Mouse (Mus musculus): ENCODE measurements at regions not wholly inside any gene's neighbourhood (a gene's known extent, or its start where the extent isn't known, plus 50 kb on each side); places are given as distances from the start of the nearest gene placed in this dataset.

DNA sequence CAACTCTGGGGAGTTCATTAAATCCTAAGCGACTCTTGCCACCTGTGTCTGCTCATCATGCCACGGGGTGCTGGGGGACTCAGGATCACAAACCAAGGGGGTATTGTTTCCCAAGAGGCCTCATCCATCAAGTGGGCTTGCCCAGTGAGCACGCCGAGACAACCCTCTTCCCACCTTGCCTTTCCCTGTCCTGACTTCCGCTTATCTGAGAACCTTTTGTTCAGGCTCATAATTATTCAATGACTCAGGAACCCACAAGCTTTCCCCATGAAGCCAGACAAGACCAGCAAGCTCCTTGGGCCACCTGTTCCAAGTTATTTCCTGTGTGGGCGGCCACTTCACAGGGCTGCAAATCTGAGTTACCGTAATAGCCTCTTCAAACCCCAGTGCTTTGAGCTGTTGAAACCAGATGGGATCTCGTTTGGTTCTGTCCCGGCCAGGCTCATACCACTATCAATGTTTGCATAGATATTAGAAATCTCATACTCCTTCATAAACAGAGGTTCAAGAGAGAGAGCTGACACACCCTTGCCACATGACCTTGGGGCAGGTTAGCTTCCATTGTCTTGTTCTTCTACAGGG is 78.0 kb upstream of the Runx1 start:
- 53% methylated on average over 9 of the region's 9 CpGs for WGBS
- Histone ChIP-seq H3K9me3 (ENCODE audit: control insufficient read depth, low read length) (no peaks in the 10 kb centered on the region), H3K27me3 (ENCODE audit: control insufficient read depth, insufficient read depth, low read length) (no peaks in the 10 kb centered on the region), H3K4me3 (ENCODE audit: low read depth, low read length) (no peak overlapping the region), H3K27ac (replicated peaks; ENCODE audit: low read depth, low read length) (no peak overlapping the region), H3K4me2 (ENCODE audit: low read depth, severe bottlenecking) (no peak overlapping the region), H3K9ac (ENCODE audit: low read length) (no peak overlapping the region), H3K36me3 (ENCODE audit: control insufficient read depth, insufficient read depth, low read length) (no peaks in the 10 kb centered on the region), H3K4me1 (ENCODE audit: control insufficient read depth, insufficient read depth, low read length) (no peaks in the 10 kb centered on the region)
- no peak for ATAC-seq (ENCODE audit: insufficient number of reproducible peaks, low FRiP score, low TSS enrichment, low read depth)
- DNase-seq (ENCODE audit: low spot score), result no peak

GRCm38 (mm10) chr16:92903486-92903885 is 77.5 kb upstream of the Runx1 start:
- no peak for DNase-seq (ENCODE audit: low spot score)
- no peak overlapping the region for H3K9ac ChIP-seq (ENCODE audit: low read length)
- H3K27ac ChIP-seq (replicated peaks; ENCODE audit: low read depth, low read length), result no peak overlapping the region
- WGBS, result 87% methylated on average over 7 of the region's 7 CpGs
- no peak for ATAC-seq (ENCODE audit: insufficient number of reproducible peaks, low FRiP score, low TSS enrichment, low read depth)
- no peak overlapping the region for H3K4me2 ChIP-seq (ENCODE audit: low read depth, severe bottlenecking)
- no peaks in the 10 kb centered on the region for H3K9me3 ChIP-seq (ENCODE audit: control insufficient read depth, low read length)
- H3K36me3 ChIP-seq (ENCODE audit: control insufficient read depth, insufficient read depth, low read length), result no peaks in the 10 kb centered on the region
- H3K4me3 ChIP-seq (ENCODE audit: low read depth, low read length), result no peak overlapping the region
- H3K4me1 ChIP-seq (ENCODE audit: control insufficient read depth, insufficient read depth, low read length), result no peaks in the 10 kb centered on the region
- H3K27me3 ChIP-seq (ENCODE audit: control insufficient read depth, insufficient read depth, low read length), result no peaks in the 10 kb centered on the region

DNA sequence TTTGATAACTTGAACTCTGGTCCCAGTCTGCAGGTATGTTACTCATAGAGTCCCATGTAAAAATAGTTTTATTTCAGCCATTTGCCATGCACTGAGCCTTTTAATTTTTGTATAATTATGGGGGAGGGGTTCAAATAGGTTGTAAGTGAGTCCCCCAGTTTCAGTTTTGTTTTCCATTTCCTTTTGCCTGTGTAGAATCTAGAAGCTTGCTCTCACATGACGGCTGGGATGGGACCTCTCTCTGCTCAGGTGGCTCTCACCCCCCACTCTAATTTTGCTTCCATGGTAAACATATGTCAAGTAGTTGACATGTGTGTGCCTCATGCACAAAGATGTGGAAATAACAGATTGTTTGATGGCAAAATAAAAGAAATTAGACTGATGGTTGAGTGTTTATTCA is 73.8 kb upstream of the Runx1 start:
- Histone ChIP-seq H3K4me3 (ENCODE audit: low read depth, low read length) (no peak overlapping the region), H3K4me2 (ENCODE audit: low read depth, severe bottlenecking) (no peak overlapping the region), H3K27ac (replicated peaks; ENCODE audit: low read depth, low read length) (no peak overlapping the region), H3K9ac (ENCODE audit: low read length) (no peak overlapping the region), H3K9me3 (ENCODE audit: control insufficient read depth, low read length) (no peaks in the 10 kb centered on the region), H3K27me3 (ENCODE audit: control insufficient read depth, insufficient read depth, low read length) (no peaks in the 10 kb centered on the region), H3K36me3 (ENCODE audit: control insufficient read depth, insufficient read depth, low read length) (no peaks in the 10 kb centered on the region), H3K4me1 (ENCODE audit: control insufficient read depth, insufficient read depth, low read length) (no peaks in the 10 kb centered on the region)
- 72% methylated on average over 1 of the region's 1 CpGs for WGBS
- ATAC-seq (ENCODE audit: insufficient number of reproducible peaks, low FRiP score, low TSS enrichment, low read depth) (no peak), DNase-seq (ENCODE audit: low spot score) (no peak)

- 40% methylated on average over 2 of the region's 2 CpGs for WGBS
- H3K4me2 ChIP-seq (ENCODE audit: low read depth, severe bottlenecking), result no peak overlapping the region
- H3K36me3 ChIP-seq (ENCODE audit: control insufficient read depth, insufficient read depth, low read length), result no peaks in the 10 kb centered on the region
- DNase-seq (ENCODE audit: low spot score) (no peak), ATAC-seq (ENCODE audit: insufficient number of reproducible peaks, low FRiP score, low TSS enrichment, low read depth) (no peak)
- H3K27me3 ChIP-seq (ENCODE audit: control insufficient read depth, insufficient read depth, low read length), result no peaks in the 10 kb centered on the region
- no peak overlapping the region for H3K27ac ChIP-seq (replicated peaks; ENCODE audit: low read depth, low read length)
- no peak overlapping the region for H3K4me3 ChIP-seq (ENCODE audit: low read depth, low read length)
- H3K9ac ChIP-seq (ENCODE audit: low read length), result no peak overlapping the region
- 0 out of 2 replicates have a peak, but pooled peaks cover 3% of the 10 kb centered on the region for H3K4me1 ChIP-seq (ENCODE audit: control insufficient read depth, insufficient read depth, low read length)
- H3K9me3 ChIP-seq (ENCODE audit: control insufficient read depth, low read length), result no peaks in the 10 kb centered on the region
Measured at GRCm38 (mm10) chr16:92891741-92892140, 65.8 kb upstream of the Runx1 start.

DNA sequence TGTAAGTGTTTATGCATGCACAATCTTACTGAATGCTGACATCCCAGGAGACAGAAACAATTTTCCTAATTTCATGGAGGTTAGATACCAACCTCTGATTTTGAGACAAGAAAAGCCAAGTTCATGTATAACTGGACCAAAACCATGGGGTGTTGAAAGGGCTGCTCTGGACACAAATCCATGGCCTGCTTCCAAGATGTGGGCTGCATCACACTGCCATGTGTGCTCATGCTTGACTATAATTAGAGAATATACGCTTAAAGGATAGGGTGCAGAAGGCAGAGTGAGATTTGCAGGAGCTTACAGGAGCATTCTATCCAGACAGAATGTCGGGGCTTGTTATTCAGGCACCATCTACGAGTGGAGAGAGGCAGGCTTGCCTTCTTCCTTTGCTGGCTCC is 64.8 kb upstream of the Runx1 start:
- no peak overlapping the region for H3K9ac ChIP-seq (ENCODE audit: low read length)
- no peaks in the 10 kb centered on the region for H3K9me3 ChIP-seq (ENCODE audit: control insufficient read depth, low read length)
- H3K4me2 ChIP-seq (ENCODE audit: low read depth, severe bottlenecking), result no peak overlapping the region
- no peak overlapping the region for H3K4me3 ChIP-seq (ENCODE audit: low read depth, low read length)
- H3K27ac ChIP-seq (replicated peaks; ENCODE audit: low read depth, low read length), result no peak overlapping the region
- 83% methylated on average over 3 of the region's 3 CpGs for WGBS
- ATAC-seq (ENCODE audit: insufficient number of reproducible peaks, low FRiP score, low TSS enrichment, low read depth) (no peak), DNase-seq (ENCODE audit: low spot score) (no peak)
- H3K27me3 ChIP-seq (ENCODE audit: control insufficient read depth, insufficient read depth, low read length), result no peaks in the 10 kb centered on the region
- H3K36me3 ChIP-seq (ENCODE audit: control insufficient read depth, insufficient read depth, low read length), result no peaks in the 10 kb centered on the region
- H3K4me1 ChIP-seq (ENCODE audit: control insufficient read depth, insufficient read depth, low read length), result 0 out of 2 replicates have a peak, but pooled peaks cover 3% of the 10 kb centered on the region

GRCm38 (mm10) chr16:92889537-92889936 is 63.6 kb upstream of the Runx1 start:
- DNase-seq (ENCODE audit: low spot score) (no peak), ATAC-seq (ENCODE audit: insufficient number of reproducible peaks, low FRiP score, low TSS enrichment, low read depth) (no peak)
- WGBS, result 94% methylated on average over 10 of the region's 10 CpGs
- Histone ChIP-seq H3K4me1 (ENCODE audit: control insufficient read depth, insufficient read depth, low read length) (0 out of 2 replicates have a peak, but pooled peaks cover 3% of the 10 kb centered on the region), H3K4me3 (ENCODE audit: low read depth, low read length) (no peak overlapping the region), H3K4me2 (ENCODE audit: low read depth, severe bottlenecking) (no peak overlapping the region), H3K9me3 (ENCODE audit: control insufficient read depth, low read length) (no peaks in the 10 kb centered on the region), H3K27me3 (ENCODE audit: control insufficient read depth, insufficient read depth, low read length) (no peaks in the 10 kb centered on the region), H3K27ac (replicated peaks; ENCODE audit: low read depth, low read length) (no peak overlapping the region), H3K9ac (ENCODE audit: low read length) (no peak overlapping the region), H3K36me3 (ENCODE audit: control insufficient read depth, insufficient read depth, low read length) (no peaks in the 10 kb centered on the region)

DNA sequence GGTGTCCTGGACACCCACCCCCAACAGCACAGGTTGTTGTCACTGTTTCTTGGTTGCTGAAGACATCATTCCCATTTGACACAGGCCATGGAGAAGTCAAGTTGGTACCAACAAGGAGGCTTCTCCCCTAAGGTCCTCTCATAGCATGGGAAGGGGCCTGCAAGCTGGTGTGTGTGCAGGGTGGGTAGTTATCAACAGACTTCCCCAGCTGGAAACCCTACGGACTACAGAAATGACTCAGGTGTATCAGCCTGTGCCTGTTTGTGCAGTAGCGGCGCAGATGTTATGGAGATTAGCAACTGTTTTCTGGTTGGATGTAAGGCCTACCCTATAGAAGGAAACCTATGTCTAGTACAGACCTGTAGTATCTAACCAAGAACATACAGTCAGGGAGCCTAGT is 60.3 kb upstream of the Runx1 start:
- Histone ChIP-seq H3K27me3 (ENCODE audit: control insufficient read depth, insufficient read depth, low read length) (no peaks in the 10 kb centered on the region), H3K36me3 (ENCODE audit: control insufficient read depth, insufficient read depth, low read length) (no peaks in the 10 kb centered on the region), H3K27ac (replicated peaks; ENCODE audit: low read depth, low read length) (no peak overlapping the region), H3K4me1 (ENCODE audit: control insufficient read depth, insufficient read depth, low read length) (peaks cover 7% of the 10 kb centered on the region), H3K9ac (ENCODE audit: low read length) (no peak overlapping the region), H3K9me3 (ENCODE audit: control insufficient read depth, low read length) (no peaks in the 10 kb centered on the region), H3K4me3 (ENCODE audit: low read depth, low read length) (no peak overlapping the region), H3K4me2 (ENCODE audit: low read depth, severe bottlenecking) (no peak overlapping the region)
- ATAC-seq (ENCODE audit: insufficient number of reproducible peaks, low FRiP score, low TSS enrichment, low read depth) (no peak), DNase-seq (ENCODE audit: low spot score) (no peak)
- 98% methylated on average over 3 of the region's 3 CpGs for WGBS

- Histone ChIP-seq H3K4me3 (ENCODE audit: low read depth, low read length) (no peak overlapping the region), H3K27ac (replicated peaks; ENCODE audit: low read depth, low read length) (0 out of 2 replicates have a peak overlapping the region, but pooled peaks have one; percentile 26), H3K4me2 (ENCODE audit: low read depth, severe bottlenecking) (peak overlapping the region; percentile 25; the same call in 1 of the 2 replicates), H3K27me3 (ENCODE audit: control insufficient read depth, insufficient read depth, low read length) (no peaks in the 10 kb centered on the region), H3K36me3 (ENCODE audit: control insufficient read depth, insufficient read depth, low read length) (no peaks in the 10 kb centered on the region), H3K9me3 (ENCODE audit: control insufficient read depth, low read length) (no peaks in the 10 kb centered on the region), H3K9ac (ENCODE audit: low read length) (peak overlapping the region; percentile 34; the same call in 1 of the 2 replicates), H3K4me1 (ENCODE audit: control insufficient read depth, insufficient read depth, low read length) (peaks cover 7% of the 10 kb centered on the region)
- ATAC-seq (ENCODE audit: insufficient number of reproducible peaks, low FRiP score, low TSS enrichment, low read depth) (peak; percentile 26; the same call in 1 of the 2 replicates), DNase-seq (ENCODE audit: low spot score) (peak; percentile 70)
- WGBS, result 14% methylated on average over 12 of the region's 12 CpGs
Measured at GRCm38 (mm10) chr16:92883821-92884272, 57.9 kb upstream of the Runx1 start.

Data from limb, embryonic 11.5 days (tissue).